Comparison of ENCODE assay signal across 37 mouse cellular contexts in genomic region chr1:170958225-170958624, GRCm38 (mm10). TPM values are rescaled to one million over a fixed set of nuclear protein-coding genes. Genes with fewer than 3 reads are reported as not detected.
"Had no signal": no experiment of that assay in that cellular context is flagged by ENCODE, and none has a peak within 500 bp of the region (broad histone marks: within the 10 kb centered on the region; RNA-seq: fewer than 3 reads in every experiment).

No protein-coding gene starts in this region.

- H3K9me3 ChIP-seq: heart, embryonic 15.5 days; hindbrain, embryonic 10.5 days; hindbrain, embryonic 12.5 days; intestine, embryonic 15.5 days; limb, embryonic 10.5 days; limb, embryonic 12.5 days; liver, embryonic 13.5 days; liver, embryonic 15.5 days had no signal

- H3K36me3 ChIP-seq: heart, embryonic 15.5 days; hindbrain, embryonic 10.5 days; hindbrain, embryonic 12.5 days; intestine, embryonic 15.5 days; limb, embryonic 10.5 days; limb, embryonic 12.5 days; liver, embryonic 13.5 days; liver, embryonic 15.5 days had no signal

- DNase-seq: gastrocnemius, postnatal 14 days; gastrocnemius, postnatal 36 days; heart, adult 18-20 months; heart, postnatal 10 days; heart, postnatal 4 days; kidney, adult 18-20 months; kidney, adult 8-10 months; kidney, postnatal 14 days; kidney, postnatal 36 days; layer of hippocampus, adult 9-11 months; layer of hippocampus, postnatal 36 days; liver; liver, embryonic 13.5 days had no signal

- H3K27me3 ChIP-seq: heart, embryonic 15.5 days; hindbrain, embryonic 12.5 days; intestine, embryonic 15.5 days; limb, embryonic 12.5 days; liver, embryonic 13.5 days; liver, embryonic 15.5 days had no signal

- H3K27ac ChIP-seq: heart, embryonic 15.5 days; hindbrain, embryonic 10.5 days; hindbrain, embryonic 12.5 days; hindbrain, embryonic 14.5 days; intestine, embryonic 15.5 days; kidney, postnatal 0 days; limb, embryonic 10.5 days; limb, embryonic 12.5 days; liver, embryonic 13.5 days; liver, embryonic 15.5 days had no signal

- H3K9ac ChIP-seq: heart, embryonic 15.5 days; hindbrain, embryonic 12.5 days; hindbrain, embryonic 14.5 days; intestine, embryonic 15.5 days; limb, embryonic 12.5 days; liver, embryonic 13.5 days; liver, embryonic 15.5 days had no signal

- H3K4me3 ChIP-seq: heart, embryonic 15.5 days; hindbrain, embryonic 10.5 days; hindbrain, embryonic 12.5 days; intestine, embryonic 15.5 days; limb, embryonic 10.5 days; limb, embryonic 12.5 days; liver, embryonic 13.5 days; liver, embryonic 15.5 days had no signal

- H3K4me2 ChIP-seq: heart, embryonic 11.5 days; heart, embryonic 15.5 days; hindbrain, embryonic 12.5 days; hindbrain, embryonic 14.5 days; intestine, embryonic 15.5 days; limb, embryonic 12.5 days; liver, embryonic 11.5 days; liver, embryonic 13.5 days; liver, embryonic 15.5 days had no signal

- H3K4me1 ChIP-seq: hindbrain, embryonic 10.5 days; hindbrain, embryonic 12.5 days; intestine, embryonic 15.5 days; limb, embryonic 10.5 days; limb, embryonic 12.5 days had no signal

- ATAC-seq: hindbrain, embryonic 16.5 days; inflammation-experienced regulatory T-cells, adult 6 months; intestine, embryonic 15.5 days; intestine, postnatal 0 days had no signal

RNA-seq across cellular contexts. Expression of gene Fcrla, which starts 30.8 kb away (rescaled TPM):
- total RNA-seq: gastrocnemius, adult 18-20 months; gastrocnemius, adult 8-10 months; layer of hippocampus, adult 18-20 months; layer of hippocampus, adult 8-10 months; layer of hippocampus, postnatal 36 days; left cerebral cortex, adult 18-20 months; left cerebral cortex, adult 8-10 months; left cerebral cortex, postnatal 10 days; left cerebral cortex, postnatal 36 days had no signal
- polyA plus RNA-seq: hindbrain, embryonic 10.5 days; hindbrain, embryonic 12.5 days; hindbrain, embryonic 14.5 days; hindbrain, embryonic 16.5 days; intestine, embryonic 15.5 days; intestine, postnatal 0 days; kidney, embryonic 14.5 days; kidney, postnatal 0 days; limb, embryonic 10.5 days; limb, embryonic 12.5 days had no signal

RNA-seq across cellular contexts. Expression of gene Fcrlb, which starts 45.5 kb away (rescaled TPM):
- total RNA-seq: gastrocnemius, adult 18-20 months; gastrocnemius, adult 8-10 months; gastrocnemius, postnatal 14 days; gastrocnemius, postnatal 36 days; heart, adult 18-20 months; heart, adult 8-10 months; heart, postnatal 10 days; heart, postnatal 4 days had no signal
- polyA plus RNA-seq: heart, embryonic 11.5 days; heart, embryonic 15.5 days; hindbrain, embryonic 10.5 days; hindbrain, embryonic 12.5 days; inflammation-experienced regulatory T-cells, adult 6 months; kidney, embryonic 14.5 days; limb, embryonic 10.5 days; limb, embryonic 12.5 days; liver, embryonic 11.5 days; liver, embryonic 13.5 days had no signal
